Mouse (Mus musculus) thymus, adult 2 months (tissue): ENCODE results near the gene Zbtb22.
"Not testable (repeated sequence)": the region's sequence is repeated elsewhere in the genome, so short reads cannot be mapped to it uniquely, and the experiment has no call there.

Experiments
- CTCF ChIP-seq: fragments of 200-500 bp; IDR thresholded peaks from 2 replicates; pipeline ENCODE4 v1.5.1; 2012; ENCODE audit warnings: mild to moderate bottlenecking, control low read depth, low read length, moderate library complexity, borderline replicate concordance; ENCODE audit not compliant: control insufficient read depth, poor library complexity, insufficient read depth; ENCODE audit errors: extremely low read depth
- POLR2A ChIP-seq: fragments of 200-500 bp; IDR thresholded peaks from 2 replicates; pipeline ENCODE4 v1.6.1; 2012; ENCODE audit warnings: mild to moderate bottlenecking, low read length, control low read depth, moderate library complexity; ENCODE audit not compliant: control insufficient read depth, poor library complexity, insufficient read depth; ENCODE audit errors: extremely low read depth

DNA sequence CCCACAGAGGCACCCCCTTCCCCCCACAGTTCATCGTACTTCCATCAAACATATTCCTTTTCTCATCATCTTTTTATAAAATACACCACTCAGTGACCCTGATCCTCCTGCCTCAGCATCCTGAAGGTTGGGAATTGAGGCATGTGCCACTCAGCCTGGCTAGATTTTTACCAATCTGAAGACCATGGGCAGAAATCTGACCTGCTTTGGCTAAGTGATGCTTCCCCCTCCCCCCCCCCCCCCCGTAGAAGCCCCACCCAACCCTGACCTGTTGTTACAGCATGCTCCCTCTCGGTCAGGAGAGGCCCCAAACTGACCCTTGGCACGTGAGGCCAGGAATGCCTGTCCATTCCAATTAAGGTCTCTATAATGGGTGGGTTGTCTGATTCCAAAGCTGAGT, 10.9 kb upstream of the Zbtb22 start, which contains the start of gene Platr17:
- TF ChIP-seq CTCF, POLR2A: not testable (repeated sequence)
